Mouse (Mus musculus) thymus, adult 2 months (tissue): ENCODE results near the gene Fgfr2.

Experiments used
- CTCF ChIP-seq: fragments of 200-500 bp; IDR thresholded peaks from 2 replicates; pipeline ENCODE4 v1.5.1; 2012; ENCODE audit warnings: mild to moderate bottlenecking, control low read depth, low read length, moderate library complexity, borderline replicate concordance; ENCODE audit not compliant: control insufficient read depth, poor library complexity, insufficient read depth; ENCODE audit errors: extremely low read depth
- POLR2A ChIP-seq: fragments of 200-500 bp; IDR thresholded peaks from 2 replicates; pipeline ENCODE4 v1.6.1; 2012; ENCODE audit warnings: mild to moderate bottlenecking, low read length, control low read depth, moderate library complexity; ENCODE audit not compliant: control insufficient read depth, poor library complexity, insufficient read depth; ENCODE audit errors: extremely low read depth

DNA sequence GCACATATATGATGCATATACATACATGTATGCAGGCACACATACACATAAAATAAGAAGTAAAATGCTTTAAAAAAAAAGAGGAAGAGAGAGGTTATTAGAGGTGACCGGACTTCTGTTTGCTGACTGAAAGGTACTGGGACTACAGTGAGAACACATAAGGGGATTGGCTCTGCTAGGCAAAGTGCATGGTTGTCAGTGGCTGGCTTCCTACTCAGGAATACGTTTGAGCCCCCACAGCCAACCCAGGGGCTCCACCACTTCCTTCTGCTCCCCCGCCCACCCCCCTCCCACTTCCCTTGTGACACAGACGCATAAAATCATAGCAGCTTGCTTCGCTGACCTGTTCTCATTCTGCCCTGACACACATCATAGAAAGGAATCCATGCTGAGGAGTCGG, 2265.2 kb downstream of the Fgfr2 start:
- TF ChIP-seq POLR2A (no peak), CTCF (no peak)
